Mouse (Mus musculus) cerebellum, adult 2 months (tissue): Measurements from ENCODE around the gene Socs7.

Source experiments
- CTCF ChIP-seq: fragments of 200-500 bp; IDR thresholded peaks from 2 replicates; pipeline ENCODE4 v1.5.1; 2011; ENCODE audit warnings: low read depth, mild to moderate bottlenecking, control low read depth, low read length, moderate library complexity, borderline replicate concordance; ENCODE audit not compliant: insufficient read depth
- POLR2A ChIP-seq: fragments of 200-500 bp; IDR thresholded peaks from 2 replicates; pipeline ENCODE4 v1.6.1; 2011; ENCODE audit warnings: low read length, control low read depth, borderline replicate concordance; ENCODE audit not compliant: insufficient read depth

DNA sequence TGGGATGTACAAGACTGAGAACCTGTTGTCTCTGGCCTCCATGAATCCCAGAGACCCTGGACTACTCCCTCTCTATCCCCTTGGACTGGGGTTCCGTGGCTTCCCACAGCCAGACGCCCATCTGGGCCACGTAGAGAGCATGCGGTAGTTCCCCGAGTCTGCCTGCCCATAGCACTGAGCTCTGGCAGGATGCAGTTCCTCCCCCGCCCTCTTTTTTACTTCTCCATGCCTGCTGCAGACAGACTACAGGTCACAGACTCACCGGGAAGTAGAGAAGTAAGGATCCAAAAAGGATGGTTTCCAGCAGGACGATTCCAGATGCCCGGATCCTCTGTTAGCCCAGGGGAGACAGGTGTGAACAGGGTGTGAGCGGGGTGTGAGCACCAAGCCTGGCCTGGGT lies 16.9 kb upstream of the Socs7 start:
- TF ChIP-seq CTCF (no peak), POLR2A (no peak)
